Mouse (Mus musculus) neutrophil, adult 65 days (primary cell): Measurements from ENCODE around the gene Abcc8. TPM values are rescaled to one million over a fixed set of nuclear protein-coding genes. Genes with fewer than 3 reads are reported as not detected.

Experiments
- total RNA-seq: library from RNA; stranded (reverse); gene quantifications from 2 replicates; pipeline ENCODE4 v1.2.4, GENCODE M21; 2023

The Abcc8 gene
- total RNA-seq = 0.16 and 0.73 TPM in 2 replicates

GRCm38 (mm10) chr7:46179431-46180275 lies at the start of gene Abcc8:
TSS of gene Abcc8 (minus strand) at chr7:46180033.

GRCm38 (mm10) chr7:46100563-46100962 lies 79.3 kb downstream of the Abcc8 start, which contains the start of gene Kcnj11:
TSS of gene Kcnj11 (minus strand) at chr7:46100764.

Other genes starting within 250 kb of the Abcc8 start
- not detected in 2 replicates for gene Abcc6, start 149.7 kb downstream of the Abcc8 start, total RNA-seq
- gene Nomo1, start 146.3 kb downstream of the Abcc8 start, total RNA-seq = 22.6 and 29.8 TPM in 2 replicates
- gene Kcnj11, start 79.3 kb downstream of the Abcc8 start, total RNA-seq = not detected in 2 replicates
- 0.51 TPM in 1 of 2 replicates, not detected in the other for gene Ush1c, start 58.5 kb upstream of the Abcc8 start, total RNA-seq
- 0.77 and 1.1 TPM in 2 replicates for gene Otog, start 61.0 kb upstream of the Abcc8 start, total RNA-seq
- not detected in 2 replicates for gene Myod1, start 196.4 kb upstream of the Abcc8 start, total RNA-seq
- not detected in 2 replicates for gene Kcnc1, start 216.5 kb upstream of the Abcc8 start, total RNA-seq